Mouse (Mus musculus): ENCODE data around the gene Tnxb. TPM values are rescaled to one million over a fixed set of nuclear protein-coding genes. Genes with fewer than 3 reads are reported as not detected.

Gene Tnxb
- polyA plus RNA-seq, 1 experiment from 2014 or later = 0.03 TPM

GRCm38 (mm10) chr17:34680621-34681020 is 10.3 kb downstream of the Tnxb start:
- Histone ChIP-seq H3K9me3 (no peaks in the 10 kb centered on the region), H3K4me2 (replicated peaks) (no peak overlapping the region), H3K27me3 (replicated peaks) (peaks cover 8% of the 10 kb centered on the region), H3K4me3 (no peak overlapping the region), H3K27ac (no peak overlapping the region), H3K36me3 (no peaks in the 10 kb centered on the region), H3K9ac (no peak overlapping the region), H3K4me1 (no peaks in the 10 kb centered on the region; the same call in 1 of the 2 replicates)
- ATAC-seq (ENCODE audit: low FRiP score, low read depth) = no peak
- WGBS = 85% methylated on average over 4 of the region's 4 CpGs

GRCm38 (mm10) chr17:34681132-34681571 is 10.8 kb downstream of the Tnxb start:
- peaks cover 8% of the 10 kb centered on the region; the same call in 1 of the 2 replicates for H3K27me3 ChIP-seq (replicated peaks)
- H3K27ac ChIP-seq = no peak overlapping the region
- no peak overlapping the region for H3K9ac ChIP-seq
- H3K9me3 ChIP-seq = no peaks in the 10 kb centered on the region
- no peaks in the 10 kb centered on the region; the same call in 1 of the 2 replicates for H3K4me1 ChIP-seq
- ATAC-seq (ENCODE audit: low FRiP score, low read depth) = no peak
- WGBS = 81% methylated on average over 17 of the region's 17 CpGs
- H3K4me3 ChIP-seq = no peak overlapping the region
- H3K4me2 ChIP-seq (replicated peaks) = no peak overlapping the region
- H3K36me3 ChIP-seq = no peaks in the 10 kb centered on the region

GRCm38 (mm10) chr17:34681881-34682536 is 11.7 kb downstream of the Tnxb start:
- Histone ChIP-seq H3K9me3 (no peaks in the 10 kb centered on the region), H3K9ac (no peak overlapping the region), H3K27ac (no peak overlapping the region), H3K27me3 (replicated peaks) (peaks cover 8% of the 10 kb centered on the region; the same call in 1 of the 2 replicates), H3K36me3 (no peaks in the 10 kb centered on the region), H3K4me2 (replicated peaks) (no peak overlapping the region), H3K4me3 (no peak overlapping the region), H3K4me1 (no peaks in the 10 kb centered on the region; the same call in 1 of the 2 replicates)
- no peak for ATAC-seq (ENCODE audit: low FRiP score, low read depth)
- WGBS = 70% methylated on average over 11 of the region's 11 CpGs

GRCm38 (mm10) chr17:34683179-34683578 is 12.8 kb downstream of the Tnxb start:
- Histone ChIP-seq H3K9ac (no peak overlapping the region), H3K27ac (no peak overlapping the region), H3K4me3 (no peak overlapping the region), H3K4me2 (replicated peaks) (no peak overlapping the region), H3K9me3 (no peaks in the 10 kb centered on the region), H3K27me3 (replicated peaks) (peaks cover 8% of the 10 kb centered on the region; the same call in 1 of the 2 replicates), H3K4me1 (no peaks in the 10 kb centered on the region; the same call in 1 of the 2 replicates), H3K36me3 (no peaks in the 10 kb centered on the region)
- WGBS = 77% methylated on average over 8 of the region's 8 CpGs
- ATAC-seq (ENCODE audit: low FRiP score, low read depth) = no peak

GRCm38 (mm10) chr17:34683686-34684220 is 13.4 kb downstream of the Tnxb start:
- H3K9ac ChIP-seq = no peak overlapping the region
- no peak overlapping the region for H3K4me2 ChIP-seq (replicated peaks)
- no peak overlapping the region for H3K4me3 ChIP-seq
- no peak for ATAC-seq (ENCODE audit: low FRiP score, low read depth)
- H3K27ac ChIP-seq = no peak overlapping the region
- no peaks in the 10 kb centered on the region for H3K36me3 ChIP-seq
- 74% methylated on average over 10 of the region's 10 CpGs for WGBS
- no peaks in the 10 kb centered on the region; the same call in 1 of the 2 replicates for H3K4me1 ChIP-seq
- H3K27me3 ChIP-seq (replicated peaks) = peaks cover 8% of the 10 kb centered on the region; the same call in 1 of the 2 replicates
- no peaks in the 10 kb centered on the region for H3K9me3 ChIP-seq

- ATAC-seq (ENCODE audit: low FRiP score, low read depth) = no peak
- Histone ChIP-seq H3K27ac (no peak overlapping the region), H3K27me3 (replicated peaks) (peaks cover 8% of the 10 kb centered on the region; the same call in 1 of the 2 replicates), H3K4me1 (no peaks in the 10 kb centered on the region; the same call in 1 of the 2 replicates), H3K9ac (no peak overlapping the region), H3K4me3 (no peak overlapping the region), H3K4me2 (replicated peaks) (no peak overlapping the region), H3K36me3 (no peaks in the 10 kb centered on the region), H3K9me3 (no peaks in the 10 kb centered on the region)
- WGBS = 73% methylated on average over 9 of the region's 9 CpGs
Measured at GRCm38 (mm10) chr17:34684253-34684893, 14.0 kb downstream of the Tnxb start.

GRCm38 (mm10) chr17:34685120-34686110 is 15.1 kb downstream of the Tnxb start:
- Histone ChIP-seq H3K27me3 (replicated peaks) (peaks cover 1% of the 10 kb centered on the region; the same call in 1 of the 2 replicates), H3K4me2 (replicated peaks) (no peak overlapping the region), H3K36me3 (no peaks in the 10 kb centered on the region), H3K4me1 (no peaks in the 10 kb centered on the region), H3K4me3 (no peak overlapping the region), H3K9ac (no peak overlapping the region), H3K9me3 (no peaks in the 10 kb centered on the region), H3K27ac (no peak overlapping the region)
- no peak for ATAC-seq (ENCODE audit: low FRiP score, low read depth)
- WGBS = 89% methylated on average over 28 of the region's 28 CpGs

- Histone ChIP-seq H3K9ac (no peak overlapping the region), H3K4me3 (no peak overlapping the region), H3K4me1 (no peaks in the 10 kb centered on the region), H3K4me2 (replicated peaks) (no peak overlapping the region), H3K27ac (no peak overlapping the region), H3K9me3 (no peaks in the 10 kb centered on the region), H3K27me3 (replicated peaks) (no peaks in the 10 kb centered on the region), H3K36me3 (no peaks in the 10 kb centered on the region)
- no peak for ATAC-seq (ENCODE audit: low FRiP score, low read depth)
- 93% methylated on average over 7 of the region's 7 CpGs for WGBS
Measured at GRCm38 (mm10) chr17:34688889-34689288, 18.6 kb downstream of the Tnxb start.

GRCm38 (mm10) chr17:34690458-34690857 is 20.1 kb downstream of the Tnxb start:
- Histone ChIP-seq H3K4me1 (no peaks in the 10 kb centered on the region), H3K4me2 (replicated peaks) (no peak overlapping the region), H3K9me3 (no peaks in the 10 kb centered on the region), H3K36me3 (no peaks in the 10 kb centered on the region), H3K9ac (no peak overlapping the region), H3K27ac (no peak overlapping the region), H3K4me3 (no peak overlapping the region), H3K27me3 (replicated peaks) (no peaks in the 10 kb centered on the region)
- 76% methylated on average over 4 of the region's 4 CpGs for WGBS
- no peak for ATAC-seq (ENCODE audit: low FRiP score, low read depth)

GRCm38 (mm10) chr17:34692906-34693305 is 22.6 kb downstream of the Tnxb start:
- H3K4me1 ChIP-seq = no peaks in the 10 kb centered on the region
- no peak for ATAC-seq (ENCODE audit: low FRiP score, low read depth)
- no peak overlapping the region for H3K27ac ChIP-seq
- no peak overlapping the region for H3K4me2 ChIP-seq (replicated peaks)
- no peaks in the 10 kb centered on the region for H3K27me3 ChIP-seq (replicated peaks)
- H3K36me3 ChIP-seq = no peaks in the 10 kb centered on the region
- 65% methylated on average over 7 of the region's 7 CpGs for WGBS
- no peaks in the 10 kb centered on the region for H3K9me3 ChIP-seq
- H3K9ac ChIP-seq = no peak overlapping the region
- no peak overlapping the region for H3K4me3 ChIP-seq

GRCm38 (mm10) chr17:34699575-34700408 is 29.5 kb downstream of the Tnxb start:
- H3K27me3 ChIP-seq (replicated peaks) = no peaks in the 10 kb centered on the region; the same call in 1 of the 2 replicates
- 53% methylated on average over 14 of the region's 14 CpGs for WGBS
- no peaks in the 10 kb centered on the region for H3K9me3 ChIP-seq
- H3K4me1 ChIP-seq = no peaks in the 10 kb centered on the region
- no peaks in the 10 kb centered on the region for H3K36me3 ChIP-seq
- H3K27ac ChIP-seq = no peak overlapping the region
- no peak overlapping the region for H3K4me2 ChIP-seq (replicated peaks)
- H3K9ac ChIP-seq = no peak overlapping the region
- no peak overlapping the region for H3K4me3 ChIP-seq
- ATAC-seq (ENCODE audit: low FRiP score, low read depth) = no peak

All from neural tube, embryonic 12.5 days (tissue).